In the genomic region with DNA sequence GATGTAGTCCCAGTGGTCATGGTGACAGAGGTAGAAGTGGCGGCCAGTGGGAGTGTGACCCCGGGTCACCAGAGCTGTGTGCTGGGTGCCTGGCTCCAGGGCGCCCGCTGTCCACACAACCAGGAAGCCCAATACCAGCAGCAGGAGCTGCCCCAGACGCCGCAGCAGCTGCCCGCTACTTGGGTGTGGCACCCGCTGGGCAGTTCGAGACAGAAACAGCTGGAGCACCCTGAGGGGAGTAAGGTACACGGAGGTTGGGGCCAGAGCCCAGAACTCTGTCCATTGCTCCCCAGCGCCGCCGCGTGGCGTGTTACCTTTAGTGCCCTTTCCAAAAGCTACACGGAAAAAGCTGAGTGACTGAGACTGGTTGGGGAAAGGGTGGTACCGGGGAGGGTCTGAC, we compare ENCODE assay signal across 8 mouse cellular contexts. TPM values are rescaled to one million over a fixed set of nuclear protein-coding genes. Genes with fewer than 3 reads are reported as not detected.
DNase-seq lines count a peak whose midpoint lies in the region; ATAC-seq and TF ChIP-seq lines count a peak whose summit lies in the region.

No protein-coding gene starts in this region.

- ATAC-seq in hematopoietic stem cell, adult 5-6 weeks (replicated peaks in 1 of 2; ENCODE audit: insufficient read depth in 1 of 2, low FRiP score in 2 of 2, low TSS enrichment in 1 of 2, low read depth in 1 of 2, poor library complexity in 2 of 2, severe bottlenecking in 2 of 2): peak; percentile 40 to 49; a peak in 3 of 4 replicates
- peak; percentile 42; the same call in 1 of the 2 replicates for ATAC-seq in stomach, embryonic 16.5 days (ENCODE audit: insufficient read depth, low FRiP score)
- no peak for ATAC-seq in forebrain, postnatal 0 days

- H3K9ac ChIP-seq in stomach, embryonic 16.5 days (ENCODE audit: low read length): peak overlapping the region; percentile 36; the same call in 1 of the 2 replicates
- no peak overlapping the region for H3K9ac ChIP-seq in forebrain, postnatal 0 days

- peak; percentile 18 for TF ChIP-seq CTCF in left cerebral cortex, adult 2 months (IDR thresholded peaks at IDR 0.05)
- TF ChIP-seq CTCF in bone marrow, adult 2 months (IDR thresholded peaks at IDR 0.05; ENCODE audit: control insufficient read depth, insufficient read depth, low read length): peak; percentile 60; the same call in 1 of the 2 replicates
- no peak for TF ChIP-seq CTCF in forebrain, postnatal 0 days (IDR thresholded peaks at IDR 0.05; ENCODE audit: low read depth)

- no peaks in the 10 kb centered on the region for H3K9me3 ChIP-seq in stomach, embryonic 16.5 days (replicated peaks; ENCODE audit: control insufficient read depth, low read length)
- no peaks in the 10 kb centered on the region for H3K9me3 ChIP-seq in forebrain, postnatal 0 days (ENCODE audit: low read length)

- no peak overlapping the region for H3K27ac ChIP-seq in left cerebral cortex, adult 2 months
- H3K27ac ChIP-seq in bone marrow, adult 2 months (ENCODE audit: control insufficient read depth, insufficient read depth, low read depth, low read length, poor library complexity): no peak overlapping the region
- no peak overlapping the region for H3K27ac ChIP-seq in stomach, embryonic 16.5 days (ENCODE audit: low read length)
- no peak overlapping the region for H3K27ac ChIP-seq in forebrain, postnatal 0 days (ENCODE audit: low read depth, low read length)

- no peak for DNase-seq in left cerebral cortex, adult 2 months (ENCODE audit: extremely low spot score in 1 of 2, low spot score in 2 of 2)
- DNase-seq in left cerebral cortex, adult 8-10 months (ENCODE audit: low spot score in 2 of 2): no peak
- DNase-seq in lung, adult 18-20 months: peak; percentile 53 to 69
- DNase-seq in forebrain, postnatal 0 days: no peak
- DNase-seq in layer of hippocampus, postnatal 10 days (ENCODE audit: low spot score in 2 of 2): no peak

- intact Hi-C loops in left cerebral cortex, adult 2 months (cut with DNase I): no loop called here

- H3K4me1 ChIP-seq in bone marrow, adult 2 months (ENCODE audit: control insufficient read depth, insufficient read depth, low read length): no peaks in the 10 kb centered on the region
- H3K4me1 ChIP-seq in stomach, embryonic 16.5 days (ENCODE audit: control insufficient read depth, insufficient read depth, low read length): peaks cover 12% of the 10 kb centered on the region
- no peaks in the 10 kb centered on the region for H3K4me1 ChIP-seq in forebrain, postnatal 0 days (ENCODE audit: insufficient read depth)

- 26% methylated on average over 17 of the region's 17 CpGs for WGBS in bone marrow, adult 2 months
- 22% methylated on average over 17 of the region's 17 CpGs for WGBS in stomach, embryonic 16.5 days
- WGBS in forebrain, postnatal 0 days: 29% methylated on average over 17 of the region's 17 CpGs

- H3K4me2 ChIP-seq in stomach, embryonic 16.5 days (ENCODE audit: low read depth, low read length): 0 out of 2 replicates have a peak overlapping the region, but pooled peaks have one; percentile 19
- no peak overlapping the region for H3K4me2 ChIP-seq in forebrain, postnatal 0 days (ENCODE audit: low read depth)

- H3K36me3 ChIP-seq in stomach, embryonic 16.5 days (ENCODE audit: control insufficient read depth, insufficient read depth, low read length): no peaks in the 10 kb centered on the region
- H3K36me3 ChIP-seq in forebrain, postnatal 0 days (ENCODE audit: insufficient read depth): no peaks in the 10 kb centered on the region

- no peaks in the 10 kb centered on the region for H3K27me3 ChIP-seq in stomach, embryonic 16.5 days (ENCODE audit: control insufficient read depth, insufficient read depth, low read length)
- H3K27me3 ChIP-seq in forebrain, postnatal 0 days (ENCODE audit: insufficient read depth, low read length): no peaks in the 10 kb centered on the region

- no peak overlapping the region for H3K4me3 ChIP-seq in left cerebral cortex, adult 2 months
- H3K4me3 ChIP-seq in bone marrow, adult 2 months (replicated peaks; ENCODE audit: control insufficient read depth, low read depth, low read length): no peak overlapping the region
- H3K4me3 ChIP-seq in stomach, embryonic 16.5 days (replicated peaks; ENCODE audit: low read length): no peak overlapping the region
- H3K4me3 ChIP-seq in forebrain, postnatal 0 days (ENCODE audit: low read depth, low read length): no peak overlapping the region

- no peak for TF ChIP-seq POLR2A in bone marrow, adult 2 months (IDR thresholded peaks at IDR 0.05; ENCODE audit: borderline replicate concordance, control insufficient read depth, low read depth, low read length)

RNA-seq across cellular contexts. Expression of a gene that starts 8.3 kb away (rescaled TPM):
- total RNA-seq in left cerebral cortex, adult 2 months (2021): under 1 TPM; 0.18 to 0.37 TPM
- under 1 TPM; 0.20 to 0.50 (median 0.28) TPM for total RNA-seq in left cerebral cortex, adult 8-10 months (2022)
- polyA plus RNA-seq in bone marrow, adult 2 months (2011; ENCODE audit: insufficient read depth, insufficient read length, low replicate concordance, missing spikeins): not detected in 2 replicates
- total RNA-seq in hematopoietic stem cell, adult 5-6 weeks (2017): 0.10 and 0.31 TPM in 2 replicates
- 0.25 and 0.36 TPM in 2 replicates for polyA plus RNA-seq in stomach, embryonic 16.5 days (2015; fragmentation: Nextera tagmentation; extraction: Ambion mirVana)
- 0.46 and 0.62 TPM in 2 replicates for total RNA-seq in forebrain, postnatal 0 days (2014; rRNA removed)
- 0.21 and 0.45 TPM in 2 replicates for polyA plus RNA-seq in forebrain, postnatal 0 days (2015; fragmentation: Nextera tagmentation; extraction: Ambion mirVana)
- total RNA-seq in layer of hippocampus, postnatal 10 days (2021): under 1 TPM; 0.34 to 0.42 TPM

RNA-seq across cellular contexts. Expression of a gene that starts 18.7 kb away (rescaled TPM):
- 10 to 100 TPM; 87.2 to 91.9 TPM for total RNA-seq in left cerebral cortex, adult 2 months (2021)
- total RNA-seq in left cerebral cortex, adult 8-10 months (2022): 10 to 100 TPM; 70.3 to 77.2 (median 75.1) TPM
- polyA plus RNA-seq in bone marrow, adult 2 months (2011; ENCODE audit: insufficient read depth, insufficient read length, low replicate concordance, missing spikeins): 4.3 and 5.2 TPM in 2 replicates
- total RNA-seq in hematopoietic stem cell, adult 5-6 weeks (2017): 12.8 and 13.6 TPM in 2 replicates
- polyA plus RNA-seq in stomach, embryonic 16.5 days (2015; fragmentation: Nextera tagmentation; extraction: Ambion mirVana): 2.8 and 3.4 TPM in 2 replicates
- total RNA-seq in forebrain, postnatal 0 days (2014; rRNA removed): 54.9 and 64.3 TPM in 2 replicates
- 5.3 and 6.4 TPM in 2 replicates for polyA plus RNA-seq in forebrain, postnatal 0 days (2015; fragmentation: Nextera tagmentation; extraction: Ambion mirVana)
- total RNA-seq in layer of hippocampus, postnatal 10 days (2021): 10 to 100 TPM; 69.2 to 72.6 TPM

RNA-seq across cellular contexts. Expression of a gene that starts 28.1 kb away (rescaled TPM):
- total RNA-seq in left cerebral cortex, adult 2 months (2021): 10 to 100 TPM; 26.4 to 28.2 TPM
- total RNA-seq in left cerebral cortex, adult 8-10 months (2022): 10 to 100 TPM; 22.5 to 27.2 (median 24.9) TPM
- polyA plus RNA-seq in bone marrow, adult 2 months (2011; ENCODE audit: insufficient read depth, insufficient read length, low replicate concordance, missing spikeins): 7.8 and 16.9 TPM in 2 replicates
- 21.4 and 22.7 TPM in 2 replicates for total RNA-seq in hematopoietic stem cell, adult 5-6 weeks (2017)
- 38.5 and 38.6 TPM in 2 replicates for polyA plus RNA-seq in stomach, embryonic 16.5 days (2015; fragmentation: Nextera tagmentation; extraction: Ambion mirVana)
- 29.0 and 34.9 TPM in 2 replicates for total RNA-seq in forebrain, postnatal 0 days (2014; rRNA removed)
- 33.3 and 37.7 TPM in 2 replicates for polyA plus RNA-seq in forebrain, postnatal 0 days (2015; fragmentation: Nextera tagmentation; extraction: Ambion mirVana)
- 10 to 100 TPM; 22.8 to 23.7 TPM for total RNA-seq in layer of hippocampus, postnatal 10 days (2021)

Comparison
In these comparisons a context has a peak if more than half of its experiments do, and no peak if none do; other contexts are left out.
1. DNase-seq: peak in lung, adult 18-20 months (2 of 2); none in left cerebral cortex, adult 2 months (0 of 2), left cerebral cortex, adult 8-10 months (0 of 2), forebrain, postnatal 0 days (single experiment) and layer of hippocampus, postnatal 10 days (0 of 2).